Mouse (Mus musculus) T-helper 17 cell (primary cell): ENCODE measurements around the gene Kcnk16.

Source experiments
- in situ Hi-C, 2 experiments: fragments of 300-600 bp; cut with MboI, MseI; formaldehyde crosslinking; loops; 1 replicate in 1 of 2; 2 replicates in 1 of 2; pipeline ENCODE4 v1.15.1; 2025; ENCODE audit warnings: high pct_unique_total_duplicates in 2 of 2

Gene Kcnk16

DNA sequence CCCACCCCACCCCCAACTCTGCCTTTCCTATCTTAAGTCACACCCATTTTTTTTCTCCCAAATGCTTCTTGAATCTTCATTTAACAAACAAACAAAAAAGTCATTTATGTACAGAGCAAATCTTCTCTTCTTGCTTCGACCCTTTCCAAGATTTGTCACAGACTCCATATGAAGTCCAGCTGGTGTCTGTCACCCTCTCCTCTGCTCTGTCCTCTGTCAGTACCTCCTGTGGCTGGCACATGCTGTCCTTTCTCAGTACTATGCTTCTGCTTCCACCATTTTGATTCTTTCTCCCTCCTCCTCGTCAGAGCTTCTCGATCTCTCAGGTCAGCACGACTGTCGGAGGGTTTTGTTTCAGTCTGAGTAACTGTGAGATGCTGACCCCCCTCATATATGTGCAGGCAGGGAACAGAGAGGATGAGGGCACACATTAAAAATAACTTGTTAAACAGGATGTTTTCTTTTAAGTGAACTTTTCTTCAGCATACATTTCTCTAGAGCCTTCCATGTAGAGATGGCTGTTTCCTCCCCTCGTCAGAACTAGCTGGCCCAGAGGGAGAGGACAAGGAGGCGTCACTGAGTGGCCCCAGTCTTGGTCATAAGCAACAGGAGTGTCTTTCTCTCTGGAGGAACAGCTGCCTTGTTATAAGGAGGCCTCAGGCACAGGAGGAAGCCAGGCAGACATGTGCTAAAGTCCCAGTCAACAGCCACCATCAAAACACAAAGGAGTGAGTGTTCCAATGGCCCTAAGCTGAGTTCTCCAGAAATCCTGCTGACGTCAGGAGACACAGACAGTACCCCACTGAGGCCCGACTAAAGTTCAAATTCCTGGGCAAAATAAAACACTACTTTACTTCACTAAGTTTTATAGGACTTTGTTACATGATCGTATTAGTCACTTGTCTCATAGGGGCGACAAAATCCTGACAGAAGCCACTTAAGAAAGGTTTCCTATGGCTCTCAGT, 35.7 kb downstream of the Kcnk16 start:
- in situ Hi-C loops, result no loop called here

- in situ Hi-C loops, result no loop called here
These were observed 38.9 kb downstream of the Kcnk16 start for GRCm38 (mm10) chr14:20230063-20230491.

DNA sequence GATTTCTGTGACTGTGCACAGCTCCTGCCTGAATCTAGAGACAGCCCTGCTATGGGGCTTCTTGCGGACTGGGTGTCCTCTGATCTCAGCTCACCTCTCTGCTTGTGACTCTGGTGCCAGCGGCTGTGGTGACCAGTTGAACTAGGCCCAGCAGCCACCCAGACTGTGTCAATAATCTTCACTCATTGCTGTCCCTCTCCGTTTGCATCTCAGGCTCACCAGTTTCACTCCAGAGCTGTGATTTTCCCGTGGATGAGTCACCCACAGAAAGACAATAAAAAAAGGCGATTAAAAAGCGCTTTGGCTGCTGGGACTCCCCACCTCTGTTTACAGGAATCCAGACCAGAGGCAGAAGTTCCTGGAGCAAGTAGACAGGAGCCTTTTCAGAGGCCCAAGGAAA, 39.6 kb downstream of the Kcnk16 start:
- in situ Hi-C loops, result no loop called here

DNA sequence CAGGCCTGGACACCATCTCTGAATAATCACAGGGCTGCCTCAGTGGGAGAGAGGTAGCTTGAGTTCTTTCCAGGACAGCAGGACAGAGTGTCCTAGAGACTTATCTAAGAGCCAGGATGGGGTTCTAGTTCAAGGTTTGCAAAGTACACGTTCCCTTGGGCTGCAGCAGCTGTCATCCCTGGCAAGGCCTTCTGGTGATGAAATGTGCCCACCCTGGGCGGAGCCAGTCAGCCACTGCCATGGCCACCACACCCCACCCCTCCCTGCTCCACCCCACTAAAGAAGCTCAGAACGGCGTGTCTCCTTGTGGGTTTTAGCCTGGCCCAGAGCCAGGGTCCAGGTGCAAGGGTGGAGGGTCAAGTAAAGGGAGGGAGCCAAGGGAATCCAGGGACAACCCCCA, 40.7 kb downstream of the Kcnk16 start:
- in situ Hi-C loops, result no loop called here

- in situ Hi-C loops, result no loop called here
These were observed 42.0 kb downstream of the Kcnk16 start for GRCm38 (mm10) chr14:20226982-20227381.

GRCm38 (mm10) chr14:20226488-20226887, 42.5 kb downstream of the Kcnk16 start:
- in situ Hi-C loops, result no loop called here

DNA sequence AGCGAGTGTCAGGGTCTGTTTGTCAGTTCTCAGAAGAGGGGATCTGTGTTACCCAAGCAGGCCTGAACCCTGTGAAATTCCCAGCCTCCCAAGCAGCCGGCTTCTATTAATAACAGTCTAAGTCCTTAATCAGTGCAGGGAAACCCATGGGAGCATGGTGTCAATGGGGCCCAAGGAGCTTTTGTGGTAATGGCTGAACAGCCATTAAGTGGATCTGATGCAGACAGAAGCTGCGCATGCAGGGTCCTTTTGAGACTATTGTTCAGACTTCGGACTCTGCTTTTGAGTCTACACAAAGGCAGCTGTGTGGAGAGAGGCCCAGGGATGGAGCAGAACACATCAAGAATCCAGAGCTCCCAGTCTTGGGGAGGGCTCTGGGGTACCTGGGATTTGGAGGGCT, 43.5 kb downstream of the Kcnk16 start:
- in situ Hi-C loops, result no loop called here

GRCm38 (mm10) chr14:20224576-20225218, 44.3 kb downstream of the Kcnk16 start:
- in situ Hi-C loops, result no loop called here

DNA sequence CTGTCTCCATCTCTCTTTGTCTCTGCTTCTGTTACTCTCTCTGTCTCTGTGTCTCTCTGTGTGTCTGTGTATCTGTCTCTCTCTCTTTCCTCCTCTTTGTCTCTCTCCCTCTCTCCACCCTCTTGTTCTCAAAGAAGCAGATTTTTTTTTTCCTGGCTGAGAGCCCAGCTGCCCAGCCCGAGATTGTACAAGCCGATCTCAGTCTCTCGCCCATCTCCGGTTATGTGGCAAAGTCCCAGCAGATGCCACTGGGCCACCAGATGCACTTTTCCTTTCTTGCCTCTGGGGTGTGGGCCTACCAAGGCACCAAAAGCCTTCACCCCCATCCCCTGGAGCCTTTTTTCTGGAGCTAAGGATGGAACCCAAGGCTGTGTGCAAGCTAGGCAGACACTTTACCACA, 44.8 kb downstream of the Kcnk16 start:
- in situ Hi-C loops, result no loop called here

DNA sequence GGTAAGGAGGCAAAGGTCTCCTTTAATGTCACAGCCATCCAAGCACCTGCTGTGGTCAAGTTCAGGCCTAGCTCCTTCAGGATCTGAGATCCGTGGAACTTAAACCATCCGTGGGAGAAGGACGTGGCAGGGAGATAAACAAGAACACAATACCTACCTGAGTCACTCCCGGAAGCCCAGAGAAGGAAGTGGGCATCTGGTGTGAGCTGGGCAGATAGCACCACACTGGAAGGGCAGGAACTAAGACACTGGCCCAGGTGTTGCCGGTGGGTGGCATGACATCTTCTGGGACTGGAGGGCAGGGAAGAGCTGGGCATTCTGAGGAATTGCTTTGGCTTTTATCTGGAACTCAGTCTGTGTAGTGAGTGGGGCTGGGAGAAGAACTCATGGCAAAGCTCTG, 45.7 kb downstream of the Kcnk16 start:
- in situ Hi-C loops, result no loop called here

DNA sequence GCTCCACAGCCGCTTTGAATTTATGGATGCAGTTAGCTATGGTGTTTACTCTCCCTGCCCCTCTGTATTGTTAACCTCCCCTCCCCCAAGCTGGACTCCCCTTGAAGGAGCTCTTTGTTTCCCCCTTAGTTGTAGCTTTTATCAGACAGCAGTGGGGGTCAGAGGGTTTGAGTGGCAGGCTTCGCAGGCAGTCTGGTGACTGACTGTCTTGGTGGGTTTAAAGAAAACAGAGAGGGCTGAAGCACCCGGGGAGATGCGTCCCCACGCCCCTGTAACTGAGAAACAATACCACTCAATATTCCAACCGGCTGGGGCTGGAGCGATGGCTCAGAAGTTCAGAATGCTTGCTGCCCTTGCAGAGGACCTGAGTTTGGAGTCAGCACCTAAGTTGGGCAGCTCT, 47.9 kb downstream of the Kcnk16 start:
- in situ Hi-C loops, result no loop called here

DNA sequence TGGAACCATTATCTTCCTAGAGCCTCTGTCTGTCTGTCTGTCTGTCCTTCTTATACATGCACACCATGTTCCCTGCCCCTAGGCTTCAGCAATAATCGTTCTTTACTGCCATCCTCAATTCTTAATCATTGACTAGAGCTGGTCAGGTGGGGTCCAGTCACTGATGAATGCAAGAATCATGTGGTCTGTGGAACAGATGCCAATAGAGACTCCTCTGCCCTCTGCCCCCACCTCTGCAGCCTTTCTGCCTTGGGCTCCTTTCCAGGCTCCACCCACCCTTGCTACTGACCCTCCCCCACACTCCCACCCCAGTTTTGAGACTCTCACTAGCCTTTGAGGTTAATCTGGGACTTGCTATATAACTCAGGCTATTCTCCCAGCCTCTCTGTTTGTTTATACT, 49.1 kb downstream of the Kcnk16 start:
- in situ Hi-C loops, result no loop called here

DNA sequence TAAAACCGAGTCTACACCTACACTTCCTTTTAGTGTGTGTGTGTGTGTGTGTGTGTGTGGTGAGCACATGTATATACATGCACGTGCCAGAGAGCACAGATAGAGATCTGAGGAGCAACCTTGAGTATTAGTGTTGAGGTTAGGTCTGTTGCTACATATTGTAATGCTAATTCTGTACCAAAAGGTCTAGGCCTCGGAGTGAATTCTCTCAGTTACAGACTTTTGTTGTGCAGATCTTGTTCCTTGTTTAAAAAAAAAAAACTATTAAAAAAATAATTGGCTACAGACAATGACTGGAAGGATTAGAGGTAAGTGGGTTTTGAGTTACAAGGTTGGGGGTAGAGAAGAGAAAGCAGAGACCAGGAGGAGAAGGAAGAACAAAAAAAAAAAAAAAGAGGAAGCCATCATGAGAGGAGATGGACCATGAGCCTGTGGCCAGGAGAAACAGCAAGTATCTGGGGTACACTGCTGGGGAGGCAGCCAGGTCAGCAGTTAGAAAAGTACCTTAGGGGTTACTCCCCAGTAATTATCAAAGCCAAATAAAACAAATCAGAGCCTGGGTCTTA, 51.6 kb downstream of the Kcnk16 start:
- in situ Hi-C loops, result no loop called here

GRCm38 (mm10) chr14:20216561-20217298, 52.3 kb downstream of the Kcnk16 start:
- in situ Hi-C loops, result no loop called here

DNA sequence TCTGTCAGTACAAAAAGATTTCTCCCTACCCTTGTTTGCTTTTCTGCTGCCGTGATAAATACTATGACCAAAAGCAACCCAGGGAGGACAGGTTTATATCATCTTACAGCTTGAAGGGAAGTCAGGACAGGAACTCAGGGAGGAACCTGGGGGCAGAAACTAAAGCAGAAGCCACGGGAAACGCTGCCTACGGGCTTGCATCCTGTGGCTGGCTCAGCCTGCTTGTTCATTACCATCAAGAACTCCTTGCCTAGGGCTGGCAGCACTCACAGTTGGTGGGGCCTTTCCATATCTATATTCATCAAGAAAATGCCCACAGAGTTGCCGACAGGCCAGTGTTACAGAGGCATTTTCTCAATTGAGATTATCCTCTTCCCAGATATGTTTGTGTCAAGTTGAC, 53.2 kb downstream of the Kcnk16 start:
- in situ Hi-C loops, result no loop called here

DNA sequence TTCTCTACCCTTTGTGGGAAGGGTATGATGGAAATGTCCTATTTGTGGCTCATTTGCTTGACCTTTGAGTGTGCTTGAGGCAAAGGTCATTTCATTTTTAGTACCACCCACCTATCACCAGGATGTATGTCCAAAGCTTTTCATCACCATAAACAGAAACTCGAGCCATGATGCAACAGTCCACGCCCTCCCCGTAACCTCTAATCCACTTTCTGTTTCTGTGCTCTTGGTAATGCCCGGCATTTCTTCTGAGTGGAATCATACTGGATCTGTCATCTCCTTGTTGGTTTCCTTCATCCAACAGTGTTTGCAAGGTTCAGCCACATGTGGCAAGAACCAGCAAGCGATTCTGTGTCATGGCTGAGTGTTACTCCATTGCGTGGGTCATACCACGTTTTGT, 54.9 kb downstream of the Kcnk16 start:
- in situ Hi-C loops, result no loop called here

- in situ Hi-C loops, result no loop called here
These were observed 57.0 kb downstream of the Kcnk16 start for GRCm38 (mm10) chr14:20211754-20212601.
